Mouse (Mus musculus) forebrain, embryonic 11.5 days (tissue): Measurements from ENCODE around the gene Ptprm. TPM values are rescaled to one million over a fixed set of nuclear protein-coding genes. Genes with fewer than 3 reads are reported as not detected.

ENCODE experiments used
- ATAC-seq: fragments of 200-750 bp; cut with Nextera tagmentation; replicated peaks from 2 replicates; pipeline ENCODE4 v1.8.0; 2017; ENCODE audit warnings: moderate TSS enrichment; ENCODE audit not compliant: low FRiP score
- DNase-seq: peaks from one replicate; pipeline ENCODE4 v3.0.0-alpha.2; 2017; ENCODE audit warnings: low spot score
- H3K27ac ChIP-seq: fragments of 300-500 bp; sonication (generic); 2 replicates; pipeline ENCODE4 v1.5.1; 2014; ENCODE audit warnings: low read depth, low read length
- H3K27me3 ChIP-seq: fragments of 300-500 bp; sonication (generic); 2 replicates; pipeline ENCODE4 v1.6.1; 2014; ENCODE audit warnings: mild to moderate bottlenecking, low read length, mixed read lengths; ENCODE audit not compliant: control insufficient read depth, insufficient read depth
- H3K36me3 ChIP-seq: fragments of 300-500 bp; sonication (generic); 2 replicates; pipeline ENCODE4 v1.6.1; 2014; ENCODE audit warnings: mild to moderate bottlenecking, low read length, moderate library complexity, mixed read lengths; ENCODE audit not compliant: control insufficient read depth, insufficient read depth
- H3K4me1 ChIP-seq: fragments of 300-500 bp; sonication (generic); replicated peaks from 2 replicates; pipeline ENCODE4 v1.6.1; 2014; ENCODE audit warnings: low read length, mixed read lengths; ENCODE audit not compliant: control insufficient read depth, insufficient read depth
- H3K4me2 ChIP-seq: fragments of 300-500 bp; sonication (generic); 2 replicates; pipeline ENCODE4 v1.6.1; 2014; ENCODE audit warnings: low read depth, mild to moderate bottlenecking, low read length, moderate library complexity, mixed read lengths; ENCODE audit not compliant: severe bottlenecking
- H3K4me3 ChIP-seq: fragments of 300-500 bp; sonication (generic); 2 replicates; pipeline ENCODE4 v1.5.1; 2014; ENCODE audit warnings: low read depth, low read length
- H3K9ac ChIP-seq: fragments of 300-500 bp; sonication (generic); 2 replicates; pipeline ENCODE4 v1.6.1; 2014; ENCODE audit warnings: low read length
- H3K9me3 ChIP-seq: fragments of 300-500 bp; sonication (generic); 2 replicates; pipeline ENCODE4 v1.6.1; 2016; ENCODE audit warnings: low read length, mixed read lengths; ENCODE audit not compliant: control insufficient read depth
- WGBS: fragments of 180-500 bp; shearing (Covaris S2); extraction: QIAGEN DNeasy Blood & Tissue Kit; methylation state at CpG from one replicate; pipeline ENCODE4 v1.1.7; 2014; 5-methylcytosine and 5-hydroxymethylcytosine counted together
- polyA plus RNA-seq: library from polyadenylated mRNA; unstranded; fragments of >200 nt; fragmentation: Nextera tagmentation; extraction: Ambion mirVana; gene quantifications from 2 replicates; pipeline ENCODE4 v1.2.1, GENCODE M21; 2014

Ptprm gene
- polyA plus RNA-seq, 1 experiment from 2014 or later = 11.7 TPM

GRCm38 (mm10) chr17:66768689-66769275, 585.5 kb downstream of the Ptprm start:
- no peak overlapping the region for H3K9ac ChIP-seq
- DNase-seq (no peak), ATAC-seq (no peak)
- no peaks in the 10 kb centered on the region for H3K36me3 ChIP-seq
- 52% methylated on average over 11 of the region's 11 CpGs for WGBS
- H3K9me3 ChIP-seq = no peaks in the 10 kb centered on the region
- H3K27me3 ChIP-seq = no peaks in the 10 kb centered on the region
- H3K4me3 ChIP-seq = no peak overlapping the region
- no peak overlapping the region for H3K27ac ChIP-seq
- no peaks in the 10 kb centered on the region; the same call in 1 of the 2 replicates for H3K4me1 ChIP-seq
- H3K4me2 ChIP-seq = no peak overlapping the region

- 92% methylated on average over 6 of the region's 6 CpGs for WGBS
- Histone ChIP-seq H3K9ac (no peak overlapping the region), H3K27me3 (no peaks in the 10 kb centered on the region), H3K4me3 (no peak overlapping the region), H3K4me2 (no peak overlapping the region), H3K4me1 (peaks cover 2% of the 10 kb centered on the region; the same call in 1 of the 2 replicates), H3K36me3 (no peaks in the 10 kb centered on the region), H3K27ac (no peak overlapping the region), H3K9me3 (no peaks in the 10 kb centered on the region)
- DNase-seq (no peak), ATAC-seq (no peak)
Observed at GRCm38 (mm10) chr17:66766166-66766565, 588.1 kb downstream of the Ptprm start.

GRCm38 (mm10) chr17:66764435-66764834, 589.8 kb downstream of the Ptprm start:
- DNase-seq = no peak
- Histone ChIP-seq H3K4me2 (no peak overlapping the region), H3K9ac (no peak overlapping the region), H3K4me3 (no peak overlapping the region), H3K4me1 (peaks cover 2% of the 10 kb centered on the region; the same call in 1 of the 2 replicates), H3K27ac (no peak overlapping the region), H3K9me3 (no peaks in the 10 kb centered on the region), H3K36me3 (no peaks in the 10 kb centered on the region), H3K27me3 (no peaks in the 10 kb centered on the region)
- no peak for ATAC-seq
- WGBS = 78% methylated on average over 2 of the region's 2 CpGs

GRCm38 (mm10) chr17:66762716-66763115, 591.5 kb downstream of the Ptprm start:
- H3K4me1 ChIP-seq = peaks cover 2% of the 10 kb centered on the region; the same call in 1 of the 2 replicates
- 94% methylated on average over 10 of the region's 10 CpGs for WGBS
- no peak overlapping the region for H3K27ac ChIP-seq
- no peaks in the 10 kb centered on the region for H3K27me3 ChIP-seq
- no peak overlapping the region for H3K9ac ChIP-seq
- ATAC-seq = no peak
- no peak overlapping the region for H3K4me2 ChIP-seq
- DNase-seq = no peak
- no peaks in the 10 kb centered on the region for H3K9me3 ChIP-seq
- H3K36me3 ChIP-seq = no peaks in the 10 kb centered on the region
- H3K4me3 ChIP-seq = no peak overlapping the region

- DNase-seq = peak; percentile 57
- no peak overlapping the region for H3K27ac ChIP-seq
- no peak for ATAC-seq
- 0 out of 2 replicates have a peak overlapping the region, but pooled peaks have one; percentile 6 for H3K4me2 ChIP-seq
- no peaks in the 10 kb centered on the region for H3K9me3 ChIP-seq
- H3K4me1 ChIP-seq = peaks cover 2% of the 10 kb centered on the region; the same call in 1 of the 2 replicates
- no peaks in the 10 kb centered on the region for H3K36me3 ChIP-seq
- no peaks in the 10 kb centered on the region for H3K27me3 ChIP-seq
- 56% methylated on average over 26 of the region's 26 CpGs for WGBS
- no peak overlapping the region for H3K4me3 ChIP-seq
- no peak overlapping the region for H3K9ac ChIP-seq
Observed at GRCm38 (mm10) chr17:66761326-66762296, 592.6 kb downstream of the Ptprm start.

GRCm38 (mm10) chr17:66757025-66757511, 597.2 kb downstream of the Ptprm start:
- no peak overlapping the region for H3K4me3 ChIP-seq
- ATAC-seq (peak; percentile 64), DNase-seq (peak; percentile 68)
- H3K4me1 ChIP-seq = peaks cover 2% of the 10 kb centered on the region; the same call in 1 of the 2 replicates
- H3K4me2 ChIP-seq = peak overlapping the region; percentile 16; the same call in 1 of the 2 replicates
- 0 out of 2 replicates have a peak overlapping the region, but pooled peaks have one; percentile 8 for H3K27ac ChIP-seq
- H3K36me3 ChIP-seq = no peaks in the 10 kb centered on the region
- H3K9me3 ChIP-seq = no peaks in the 10 kb centered on the region
- WGBS = 34% methylated on average over 10 of the region's 10 CpGs
- H3K9ac ChIP-seq = no peak overlapping the region
- no peaks in the 10 kb centered on the region for H3K27me3 ChIP-seq

- DNase-seq (no peak), ATAC-seq (no peak)
- H3K27ac ChIP-seq = no peak overlapping the region
- 73% methylated on average over 9 of the region's 9 CpGs for WGBS
- H3K9ac ChIP-seq = no peak overlapping the region
- H3K4me3 ChIP-seq = no peak overlapping the region
- H3K4me2 ChIP-seq = no peak overlapping the region
- H3K27me3 ChIP-seq = no peaks in the 10 kb centered on the region
- no peaks in the 10 kb centered on the region for H3K36me3 ChIP-seq
- no peaks in the 10 kb centered on the region; the same call in 1 of the 2 replicates for H3K4me1 ChIP-seq
- no peaks in the 10 kb centered on the region for H3K9me3 ChIP-seq
Observed at GRCm38 (mm10) chr17:66756500-66756899, 597.8 kb downstream of the Ptprm start.

- H3K36me3 ChIP-seq = no peaks in the 10 kb centered on the region
- no peaks in the 10 kb centered on the region; the same call in 1 of the 2 replicates for H3K4me1 ChIP-seq
- H3K27me3 ChIP-seq = no peaks in the 10 kb centered on the region
- ATAC-seq = peak; percentile 62
- 15% methylated on average over 3 of the region's 3 CpGs for WGBS
- H3K4me3 ChIP-seq = no peak overlapping the region
- no peak overlapping the region; the same call in 1 of the 2 replicates for H3K9ac ChIP-seq
- H3K27ac ChIP-seq = no peak overlapping the region
- no peak overlapping the region for H3K4me2 ChIP-seq
- DNase-seq = peak; percentile 67
- no peaks in the 10 kb centered on the region for H3K9me3 ChIP-seq
Observed at GRCm38 (mm10) chr17:66755191-66755654, 599.0 kb downstream of the Ptprm start.
